In genomic region chr12:65496613-65497012, GRCm38 (mm10) we compare ENCODE assay signal across 27 mouse cellular contexts.
"Had no signal": no experiment of that assay in that cellular context is flagged by ENCODE, and none has a peak within 500 bp of the region (broad histone marks: within the 10 kb centered on the region; RNA-seq: fewer than 3 reads in every experiment).

No protein-coding gene starts in this region.

- H3K4me1 ChIP-seq: limb, embryonic 10.5 days; limb, embryonic 12.5 days; limb, embryonic 13.5 days; limb, embryonic 15.5 days; liver, embryonic 12.5 days; liver, embryonic 13.5 days; liver, embryonic 15.5 days; lung, embryonic 15.5 days; megakaryocyte, embryonic 14.5 days; midbrain, embryonic 10.5 days; midbrain, embryonic 12.5 days; midbrain, embryonic 15.5 days had no signal

- H3K9ac ChIP-seq: limb, embryonic 12.5 days; limb, embryonic 13.5 days; limb, embryonic 15.5 days; liver, embryonic 12.5 days; liver, embryonic 13.5 days; liver, embryonic 14.5 days; liver, embryonic 15.5 days; liver, postnatal 0 days; lung, embryonic 14.5 days; lung, embryonic 15.5 days; midbrain, embryonic 12.5 days; midbrain, embryonic 13.5 days; midbrain, embryonic 15.5 days had no signal

- H3K36me3 ChIP-seq: limb, embryonic 10.5 days; limb, embryonic 12.5 days; limb, embryonic 13.5 days; limb, embryonic 15.5 days; liver, embryonic 12.5 days; liver, embryonic 13.5 days; liver, embryonic 15.5 days; lung, embryonic 15.5 days; midbrain, embryonic 10.5 days; midbrain, embryonic 12.5 days; midbrain, embryonic 13.5 days; midbrain, embryonic 15.5 days had no signal

- H3K9me3 ChIP-seq: limb, embryonic 10.5 days; limb, embryonic 15.5 days; liver, embryonic 12.5 days; liver, embryonic 13.5 days; liver, embryonic 15.5 days; lung, embryonic 15.5 days; midbrain, embryonic 15.5 days had no signal

- H3K27ac ChIP-seq: left cerebral cortex, adult 2 months; limb, embryonic 10.5 days; limb, embryonic 12.5 days; limb, embryonic 13.5 days; limb, embryonic 15.5 days; liver, embryonic 12.5 days; liver, embryonic 13.5 days; liver, embryonic 14.5 days; liver, embryonic 15.5 days; lung, embryonic 15.5 days; macrophage; midbrain, embryonic 10.5 days; midbrain, embryonic 12.5 days; midbrain, embryonic 13.5 days; midbrain, embryonic 15.5 days had no signal

- H3K27me3 ChIP-seq: limb, embryonic 12.5 days; limb, embryonic 13.5 days; limb, embryonic 15.5 days; liver, embryonic 12.5 days; liver, embryonic 13.5 days; liver, embryonic 15.5 days; lung, embryonic 15.5 days; megakaryocyte, embryonic 14.5 days; midbrain, embryonic 12.5 days; midbrain, embryonic 13.5 days; midbrain, embryonic 15.5 days had no signal

- DNase-seq: left cerebral cortex, postnatal 4 days; liver; liver, embryonic 13.5 days; liver, postnatal 0 days; lung, adult 18-20 months; lung, adult 2 months; lung, embryonic 14.5 days; lung, postnatal 10 days; lung, postnatal 14 days; lung, postnatal 36 days; lung, postnatal 4 days had no signal

- H3K4me3 ChIP-seq: left cerebral cortex, adult 2 months; limb, embryonic 10.5 days; limb, embryonic 12.5 days; limb, embryonic 13.5 days; limb, embryonic 15.5 days; liver, embryonic 12.5 days; liver, embryonic 13.5 days; liver, embryonic 15.5 days; lung, embryonic 15.5 days; megakaryocyte, embryonic 14.5 days; midbrain, embryonic 10.5 days; midbrain, embryonic 12.5 days; midbrain, embryonic 13.5 days; midbrain, embryonic 15.5 days; myocyte had no signal
